Mouse (Mus musculus): ENCODE results near the gene Atm.

- TF ChIP-seq POLR2A (IDR thresholded peaks at IDR 0.05; ENCODE audit: low read depth, low read length) (no peak), CTCF (IDR thresholded peaks at IDR 0.05; ENCODE audit: extremely low read depth, insufficient read length, insufficient replicate concordance, low read depth, low read length) (no peak)
Observed at GRCm38 (mm10) chr9:53581870-53582269, 45.3 kb upstream of the Atm start.
